Mouse (Mus musculus): ENCODE results near the gene Usp46.

- no peak for TF ChIP-seq CTCF (IDR thresholded peaks at IDR 0.05; ENCODE audit: low read depth)
- no peak for TF ChIP-seq EP300 (IDR thresholded peaks at IDR 0.05; ENCODE audit: low read depth)
Observed at GRCm38 (mm10) chr5:74092833-74093555, 24.8 kb upstream of the Usp46 start.

Measured in liver, postnatal 0 days (tissue).